Mouse (Mus musculus) embryonic facial prominence, embryonic 10.5 days (tissue): ENCODE measurements around the gene Dram2. TPM values are rescaled to one million over a fixed set of nuclear protein-coding genes. Genes with fewer than 3 reads are reported as not detected.

Experiments used
- DNase-seq: peaks from one replicate; pipeline ENCODE4 v3.0.0-alpha.2; 2017; ENCODE audit warnings: low spot score
- H3K27ac ChIP-seq: fragments of 300-500 bp; sonication (generic); replicated peaks from 2 replicates; pipeline ENCODE4 v1.5.1; 2016; ENCODE audit warnings: mild to moderate bottlenecking
- H3K27me3 ChIP-seq: fragments of 300-500 bp; sonication (generic); replicated peaks from 2 replicates; pipeline ENCODE4 v1.6.1; 2016; ENCODE audit warnings: low read depth, mild to moderate bottlenecking; ENCODE audit not compliant: poor library complexity, severe bottlenecking
- H3K36me3 ChIP-seq: fragments of 300-500 bp; sonication (generic); replicated peaks from 2 replicates; pipeline ENCODE4 v1.6.1; 2016; ENCODE audit warnings: mild to moderate bottlenecking, moderate library complexity
- H3K4me1 ChIP-seq: fragments of 300-500 bp; sonication (generic); 2 replicates; pipeline ENCODE4 v1.6.1; 2016
- H3K4me3 ChIP-seq: fragments of 300-500 bp; sonication (generic); 2 replicates; pipeline ENCODE4 v1.5.1; 2016; ENCODE audit warnings: mild to moderate bottlenecking, moderate library complexity
- H3K9me3 ChIP-seq: fragments of 300-500 bp; sonication (generic); 2 replicates; pipeline ENCODE4 v1.6.1; 2016; ENCODE audit warnings: mild to moderate bottlenecking
- WGBS: fragments of 180-500 bp; shearing (Covaris S2); methylation state at CpG from one replicate; pipeline ENCODE4 v1.1.7; 2016; 5-methylcytosine and 5-hydroxymethylcytosine counted together
- polyA plus RNA-seq: library from polyadenylated mRNA; unstranded; fragments of >200 nt; fragmentation: Nextera tagmentation; extraction: Ambion mirVana; gene quantifications from 2 replicates; pipeline ENCODE4 v1.2.1, GENCODE M21; 2016

Dram2 gene
- 32.8 and 35.3 TPM in 2 replicates for polyA plus RNA-seq

- H3K9me3 ChIP-seq = no peaks in the 10 kb centered on the region
- under 1% methylated on average over 63 of the region's 63 CpGs for WGBS
- H3K27me3 ChIP-seq = no peaks in the 10 kb centered on the region
- H3K27ac ChIP-seq = peak within 1 kb of the TSS; percentile 95
- H3K4me3 ChIP-seq = peak within 1 kb of the TSS; percentile 86
- peak; percentile 94 for DNase-seq
- peaks cover 24% of the 10 kb centered on the region for H3K4me1 ChIP-seq
- H3K36me3 ChIP-seq = no peaks in the 10 kb centered on the region
Observed at GRCm38 (mm10) chr3:106547171-106547923, at the start of gene Dram2, which contains the start of gene Cept1. Gene Dram2 (plus strand): TSS chr3:106547798. Gene Cept1 (minus strand): TSS chr3:106547802.

- H3K27ac ChIP-seq = no peak overlapping the region
- H3K27me3 ChIP-seq = no peaks in the 10 kb centered on the region
- peaks cover 47% of the 10 kb centered on the region for H3K36me3 ChIP-seq
- 95% methylated on average over 2 of the region's 2 CpGs for WGBS
- no peaks in the 10 kb centered on the region for H3K4me1 ChIP-seq
- no peaks in the 10 kb centered on the region for H3K9me3 ChIP-seq
- H3K4me3 ChIP-seq = no peak overlapping the region
- DNase-seq = no peak
Observed at GRCm38 (mm10) chr3:106500510-106500909, 47.1 kb upstream of the Dram2 start.

- Histone ChIP-seq H3K27ac (no peak overlapping the region), H3K27me3 (no peaks in the 10 kb centered on the region), H3K4me1 (no peaks in the 10 kb centered on the region), H3K4me3 (no peak overlapping the region), H3K9me3 (no peaks in the 10 kb centered on the region), H3K36me3 (peaks cover 47% of the 10 kb centered on the region)
- no peak for DNase-seq
- 95% methylated on average over 2 of the region's 2 CpGs for WGBS
Observed at GRCm38 (mm10) chr3:106502892-106503291, 44.7 kb upstream of the Dram2 start.

GRCm38 (mm10) chr3:106510669-106511068 is 36.9 kb upstream of the Dram2 start:
- 86% methylated on average over 1 of the region's 1 CpGs for WGBS

GRCm38 (mm10) chr3:106515016-106515415 is 32.6 kb upstream of the Dram2 start:
- Histone ChIP-seq H3K36me3 (peaks cover 2% of the 10 kb centered on the region; the same call in 1 of the 2 replicates), H3K4me1 (no peaks in the 10 kb centered on the region), H3K27me3 (no peaks in the 10 kb centered on the region), H3K27ac (no peak overlapping the region), H3K4me3 (no peak overlapping the region), H3K9me3 (no peaks in the 10 kb centered on the region)
- DNase-seq = no peak
- WGBS = 91% methylated on average over 6 of the region's 6 CpGs

More at GRCm38 (mm10) chr3:106510669-106511068, 36.9 kb upstream of the Dram2 start:
- no peak for DNase-seq
- no peaks in the 10 kb centered on the region for H3K27me3 ChIP-seq
- H3K4me3 ChIP-seq = no peak overlapping the region
- H3K9me3 ChIP-seq = no peaks in the 10 kb centered on the region
- no peaks in the 10 kb centered on the region for H3K4me1 ChIP-seq
- no peak overlapping the region for H3K27ac ChIP-seq
- H3K36me3 ChIP-seq = 0 out of 2 replicates have a peak, but pooled peaks cover 2% of the 10 kb centered on the region

GRCm38 (mm10) chr3:106522730-106523129 is 24.9 kb upstream of the Dram2 start:
- Histone ChIP-seq H3K27ac (no peak overlapping the region), H3K4me1 (no peaks in the 10 kb centered on the region), H3K4me3 (no peak overlapping the region), H3K9me3 (no peaks in the 10 kb centered on the region), H3K36me3 (peaks cover 3% of the 10 kb centered on the region; the same call in 1 of the 2 replicates), H3K27me3 (no peaks in the 10 kb centered on the region)
- no peak for DNase-seq
- WGBS = 91% methylated on average over 1 of the region's 1 CpGs

GRCm38 (mm10) chr3:106526411-106526810 is 21.2 kb upstream of the Dram2 start:
- Histone ChIP-seq H3K9me3 (no peaks in the 10 kb centered on the region), H3K36me3 (peaks cover 3% of the 10 kb centered on the region; the same call in 1 of the 2 replicates), H3K27me3 (no peaks in the 10 kb centered on the region), H3K4me1 (no peaks in the 10 kb centered on the region), H3K27ac (no peak overlapping the region), H3K4me3 (no peak overlapping the region)
- WGBS = 84% methylated on average over 2 of the region's 2 CpGs
- no peak for DNase-seq

- no peaks in the 10 kb centered on the region for H3K4me1 ChIP-seq
- no peaks in the 10 kb centered on the region for H3K9me3 ChIP-seq
- H3K27me3 ChIP-seq = no peaks in the 10 kb centered on the region
- H3K27ac ChIP-seq = no peak overlapping the region
- no peak overlapping the region for H3K4me3 ChIP-seq
- WGBS = 88% methylated on average over 2 of the region's 2 CpGs
- DNase-seq = no peak
- peaks cover 7% of the 10 kb centered on the region; the same call in 1 of the 2 replicates for H3K36me3 ChIP-seq
Observed at GRCm38 (mm10) chr3:106528032-106528431, 19.6 kb upstream of the Dram2 start.

- no peaks in the 10 kb centered on the region for H3K27me3 ChIP-seq
- H3K27ac ChIP-seq = no peak overlapping the region
- H3K9me3 ChIP-seq = no peaks in the 10 kb centered on the region
- H3K4me1 ChIP-seq = no peaks in the 10 kb centered on the region
- DNase-seq = no peak
- H3K4me3 ChIP-seq = no peak overlapping the region
- 89% methylated on average over 2 of the region's 2 CpGs for WGBS
- H3K36me3 ChIP-seq = peaks cover 22% of the 10 kb centered on the region
Observed at GRCm38 (mm10) chr3:106533277-106533676, 14.3 kb upstream of the Dram2 start.

GRCm38 (mm10) chr3:106544721-106545316 is 2.8 kb upstream of the Dram2 start:
- Histone ChIP-seq H3K4me1 (peaks cover 24% of the 10 kb centered on the region), H3K27ac (no peak overlapping the region), H3K36me3 (no peaks in the 10 kb centered on the region), H3K27me3 (no peaks in the 10 kb centered on the region), H3K4me3 (no peak overlapping the region), H3K9me3 (no peaks in the 10 kb centered on the region)
- 91% methylated on average over 8 of the region's 8 CpGs for WGBS
- DNase-seq = no peak

- no peaks in the 10 kb centered on the region for H3K27me3 ChIP-seq
- DNase-seq = no peak
- no peaks in the 10 kb centered on the region for H3K9me3 ChIP-seq
- peak overlapping the region; percentile 95 for H3K27ac ChIP-seq
- no peaks in the 10 kb centered on the region for H3K36me3 ChIP-seq
- under 1% methylated on average over 27 of the region's 27 CpGs for WGBS
- H3K4me1 ChIP-seq = peaks cover 24% of the 10 kb centered on the region
- peak overlapping the region; percentile 86 for H3K4me3 ChIP-seq
Observed at GRCm38 (mm10) chr3:106547924-106548539, 434 bp downstream of the Dram2 start.

GRCm38 (mm10) chr3:106548971-106549370 is 1.4 kb downstream of the Dram2 start:
- H3K27me3 ChIP-seq = no peaks in the 10 kb centered on the region
- no peak overlapping the region for H3K27ac ChIP-seq
- H3K4me3 ChIP-seq = peak overlapping the region; percentile 86
- DNase-seq = no peak
- WGBS = 55% methylated on average over 3 of the region's 3 CpGs
- peaks cover 8% of the 10 kb centered on the region for H3K36me3 ChIP-seq
- no peaks in the 10 kb centered on the region for H3K9me3 ChIP-seq
- peaks cover 24% of the 10 kb centered on the region for H3K4me1 ChIP-seq
